Mouse (Mus musculus): ENCODE data around the gene Gsk3b.
"Not testable (repeated sequence)": the region's sequence is repeated elsewhere in the genome, so short reads cannot be mapped to it uniquely, and the experiment has no call there.

GRCm38 (mm10) chr16:38073859-38074631 lies 14.8 kb upstream of the Gsk3b start:
- not testable (repeated sequence) for TF ChIP-seq CTCF, EP300 (IDR thresholded peaks at IDR 0.05)

All from lung, postnatal 0 days (tissue).